Mouse (Mus musculus): ENCODE measurements around the gene Lxn. TPM values are rescaled to one million over a fixed set of nuclear protein-coding genes. Genes with fewer than 3 reads are reported as not detected.

Lxn gene
- polyA plus RNA-seq, 1 experiment from 2014 or later = 72.3 TPM

DNA sequence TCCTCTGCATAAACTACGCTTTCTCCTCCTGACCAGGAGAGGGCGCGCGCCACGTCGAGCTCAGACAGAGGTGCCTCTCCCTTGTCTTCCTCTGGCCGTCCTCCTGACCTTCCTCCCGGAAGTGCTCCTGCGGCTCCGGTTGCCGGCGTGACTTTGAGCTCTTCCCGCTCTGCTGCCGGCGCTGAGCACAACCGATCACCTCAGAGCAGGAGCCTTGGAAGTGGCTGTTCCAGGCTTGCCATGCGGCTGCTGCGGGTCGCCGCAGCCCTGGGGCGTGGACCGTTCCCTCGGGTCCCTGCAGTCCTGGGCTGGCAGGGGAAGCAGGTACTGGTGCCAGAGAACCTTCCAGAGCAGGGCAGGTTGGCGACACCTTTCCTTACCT, 33.7 kb downstream of the Lxn start, which contains the start of gene Gfm1:
Gene Gfm1, plus strand, starts transcription at position 98 of the 382 bp plus-strand sequence.
- peak within 1 kb of the TSS; percentile 95 for H3K4me3 ChIP-seq (ENCODE audit: low read length)
- peak within 1 kb of the TSS; percentile 89 for H3K4me2 ChIP-seq (ENCODE audit: low read depth, low read length)
- peak within 1 kb of the TSS; percentile 91 for H3K9ac ChIP-seq (ENCODE audit: low read length)
- 0 out of 2 replicates have a peak within 1 kb of the TSS, but pooled peaks have one; percentile 25 for H3K27ac ChIP-seq (ENCODE audit: low read length)
- 0% methylated on average over 24 of the region's 24 CpGs for WGBS
- H3K36me3 ChIP-seq (ENCODE audit: control insufficient read depth, insufficient read depth) = peaks cover 14% of the 10 kb centered on the region
- H3K27me3 ChIP-seq (ENCODE audit: control insufficient read depth, insufficient read depth, low read length) = no peaks in the 10 kb centered on the region
- peak; percentile 90 for ATAC-seq (replicated peaks; ENCODE audit: extremely low read depth, insufficient read depth, low FRiP score)
- peaks cover 5% of the 10 kb centered on the region for H3K9me3 ChIP-seq (replicated peaks; ENCODE audit: control insufficient read depth, low read length)
- peaks cover 10% of the 10 kb centered on the region for H3K4me1 ChIP-seq (ENCODE audit: control insufficient read depth, insufficient read depth, low read length)

DNA sequence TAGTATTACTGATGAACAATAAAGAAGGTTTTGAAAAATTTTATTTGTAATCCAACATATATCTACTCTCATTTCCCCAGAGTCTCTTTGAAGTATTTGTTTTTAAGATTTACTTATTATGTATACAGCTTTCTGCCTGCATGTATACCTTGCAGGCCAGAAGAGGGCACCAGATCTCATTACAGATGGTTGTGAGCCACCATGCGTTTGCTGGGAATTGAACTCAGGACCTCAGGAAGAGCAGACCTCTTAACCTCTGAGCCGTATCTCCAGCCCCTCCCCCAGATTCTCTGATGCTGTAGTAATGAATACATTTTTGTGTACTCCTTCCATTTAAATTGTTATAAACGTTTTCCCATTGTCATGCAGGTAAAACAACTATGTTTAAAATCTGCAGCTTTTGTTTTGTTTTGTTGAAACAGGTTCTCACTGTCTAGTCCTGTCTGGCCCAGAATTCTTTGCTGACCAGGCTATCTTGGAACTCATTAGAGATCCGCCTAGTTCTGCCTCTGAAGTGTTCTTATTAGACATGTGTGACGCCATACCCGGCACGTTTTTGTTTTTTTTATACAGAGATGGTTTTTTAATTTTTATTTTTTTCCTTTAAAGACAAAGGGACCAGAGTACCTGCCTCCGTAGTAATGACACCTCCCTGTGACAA, 34.3 kb downstream of the Lxn start:
- H3K4me3 ChIP-seq (ENCODE audit: low read length) = peak overlapping the region; percentile 95
- no peak overlapping the region; the same call in 1 of the 2 replicates for H3K9ac ChIP-seq (ENCODE audit: low read length)
- H3K4me2 ChIP-seq (ENCODE audit: low read depth, low read length) = peak overlapping the region; percentile 89
- H3K36me3 ChIP-seq (ENCODE audit: control insufficient read depth, insufficient read depth) = peaks cover 14% of the 10 kb centered on the region
- H3K27ac ChIP-seq (ENCODE audit: low read length) = no peak overlapping the region
- peaks cover 10% of the 10 kb centered on the region for H3K4me1 ChIP-seq (ENCODE audit: control insufficient read depth, insufficient read depth, low read length)
- no peaks in the 10 kb centered on the region for H3K27me3 ChIP-seq (ENCODE audit: control insufficient read depth, insufficient read depth, low read length)
- 0 out of 2 replicates have a peak, but pooled peaks have one; percentile 20 for ATAC-seq (replicated peaks; ENCODE audit: extremely low read depth, insufficient read depth, low FRiP score)
- WGBS = 32% methylated on average over 8 of the region's 8 CpGs
- H3K9me3 ChIP-seq (replicated peaks; ENCODE audit: control insufficient read depth, low read length) = peaks cover 5% of the 10 kb centered on the region

Other genes starting within 250 kb of the Lxn start
- gene Mlf1, start 89.8 kb downstream of the Lxn start, polyA plus RNA-seq (2015; fragmentation: Nextera tagmentation; extraction: Ambion mirVana) = 329 and 362 TPM in 2 replicates
- not detected in 2 replicates for gene Gm17402, start 88.8 kb downstream of the Lxn start, polyA plus RNA-seq (2015; fragmentation: Nextera tagmentation; extraction: Ambion mirVana)
- gene Gfm1, start 33.8 kb downstream of the Lxn start, polyA plus RNA-seq (2015; fragmentation: Nextera tagmentation; extraction: Ambion mirVana) = 113 and 115 TPM in 2 replicates
- 2.0 and 2.5 TPM in 2 replicates for gene Rarres1, start 51.6 kb upstream of the Lxn start, polyA plus RNA-seq (2015; fragmentation: Nextera tagmentation; extraction: Ambion mirVana)
- gene Mfsd1, start 118.8 kb upstream of the Lxn start, polyA plus RNA-seq (2015; fragmentation: Nextera tagmentation; extraction: Ambion mirVana) = 36.3 and 37.3 TPM in 2 replicates